Mouse (Mus musculus): ENCODE measurements around the gene Vmn2r38.
"Not testable (repeated sequence)": the region's sequence is repeated elsewhere in the genome, so short reads cannot be mapped to it uniquely, and the experiment has no call there.

The Vmn2r38 gene

GRCm38 (mm10) chr7:9097781-9098180, at the start of gene Vmn2r38:
Vmn2r38 (minus strand) TSS chr7:9097881.
- not testable (repeated sequence) for DNase-seq

- not testable (repeated sequence) for DNase-seq
Observed at GRCm38 (mm10) chr7:9065353-9065752, 32.3 kb downstream of the Vmn2r38 start.

GRCm38 (mm10) chr7:9030698-9031097, 67.0 kb downstream of the Vmn2r38 start, which contains the start of gene Vmn2r39:
Vmn2r39 (minus strand) TSS chr7:9030798.
- DNase-seq = not testable (repeated sequence)
